Mouse (Mus musculus) forebrain, embryonic 10.5 days (tissue): ENCODE data around the gene Ppp1r9b. TPM values are rescaled to one million over a fixed set of nuclear protein-coding genes. Genes with fewer than 3 reads are reported as not detected.
A peak's percentile ranks its signal among the peaks of the same experiment; 100 is the strongest.
"Not testable (repeated sequence)": the region's sequence is repeated elsewhere in the genome, so short reads cannot be mapped to it uniquely, and the experiment has no call there.

Experiments
- DNase-seq: peaks from one replicate; pipeline ENCODE4 v3.0.0-alpha.2; 2017; ENCODE audit warnings: low spot score; ENCODE audit errors: extremely low spot score
- H3K27ac ChIP-seq: fragments of 300-500 bp; sonication (generic); 2 replicates; pipeline ENCODE4 v1.5.1; 2016; ENCODE audit warnings: mild to moderate bottlenecking
- H3K27me3 ChIP-seq: fragments of 300-500 bp; sonication (generic); 2 replicates; pipeline ENCODE4 v1.6.1; 2016; ENCODE audit warnings: mild to moderate bottlenecking; ENCODE audit not compliant: poor library complexity, severe bottlenecking
- H3K36me3 ChIP-seq: fragments of 300-500 bp; sonication (generic); replicated peaks from 2 replicates; pipeline ENCODE4 v1.6.1; 2016; ENCODE audit warnings: mild to moderate bottlenecking, moderate library complexity
- H3K4me1 ChIP-seq: fragments of 300-500 bp; sonication (generic); 2 replicates; pipeline ENCODE4 v1.6.1; 2016
- H3K4me3 ChIP-seq: fragments of 300-500 bp; sonication (generic); 2 replicates; pipeline ENCODE4 v1.5.1; 2016; ENCODE audit warnings: mild to moderate bottlenecking, moderate library complexity
- H3K9me3 ChIP-seq: fragments of 300-500 bp; sonication (generic); 2 replicates; pipeline ENCODE4 v1.6.1; 2016; ENCODE audit warnings: mild to moderate bottlenecking, moderate library complexity
- WGBS: fragments of 180-500 bp; shearing (Covaris S2); methylation state at CpG from one replicate; pipeline ENCODE4 v1.1.7; 2016; 5-methylcytosine and 5-hydroxymethylcytosine counted together
- polyA plus RNA-seq: library from polyadenylated mRNA; unstranded; fragments of >200 nt; fragmentation: Nextera tagmentation; extraction: Ambion mirVana; gene quantifications from 2 replicates; pipeline ENCODE4 v1.2.1, GENCODE M21; 2016

Gene Ppp1r9b
- polyA plus RNA-seq, 1 experiment from 2014 or later = 10.7 TPM

DNA sequence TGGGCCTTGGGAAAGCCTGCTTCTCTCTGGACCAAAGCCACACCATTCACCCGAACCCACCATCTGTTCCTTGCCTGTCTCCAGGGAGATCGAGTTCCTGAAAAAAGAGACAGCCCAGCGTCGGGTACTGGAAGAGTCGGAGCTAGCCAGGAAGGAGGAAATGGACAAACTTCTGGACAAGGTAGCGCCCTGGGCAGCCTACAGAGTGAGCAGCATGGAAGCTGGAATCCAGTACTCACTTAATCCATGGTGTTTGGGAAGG, 14.0 kb downstream of the Ppp1r9b start:
- peaks cover 60% of the 10 kb centered on the region for H3K36me3 ChIP-seq
- no peak overlapping the region for H3K4me3 ChIP-seq
- no peaks in the 10 kb centered on the region for H3K27me3 ChIP-seq
- peak overlapping the region; percentile 86; the same call in 1 of the 2 replicates for H3K27ac ChIP-seq
- peaks cover 74% of the 10 kb centered on the region for H3K4me1 ChIP-seq
- no peak for DNase-seq
- WGBS = 82% methylated on average over 6 of the region's 6 CpGs
- no peaks in the 10 kb centered on the region for H3K9me3 ChIP-seq

GRCm38 (mm10) chr11:95006038-95006437, 15.2 kb downstream of the Ppp1r9b start:
- H3K27me3 ChIP-seq = no peaks in the 10 kb centered on the region
- H3K4me3 ChIP-seq = peak overlapping the region; percentile 57
- H3K27ac ChIP-seq = peak overlapping the region; percentile 86
- DNase-seq = no peak
- H3K4me1 ChIP-seq = peaks cover 71% of the 10 kb centered on the region
- no peaks in the 10 kb centered on the region for H3K9me3 ChIP-seq
- WGBS = 35% methylated on average over 4 of the region's 4 CpGs
- H3K36me3 ChIP-seq = peaks cover 49% of the 10 kb centered on the region

- Histone ChIP-seq H3K9me3 (no peaks in the 10 kb centered on the region), H3K27me3 (no peaks in the 10 kb centered on the region), H3K27ac (peak overlapping the region; percentile 86), H3K4me1 (peaks cover 71% of the 10 kb centered on the region), H3K36me3 (peaks cover 43% of the 10 kb centered on the region), H3K4me3 (peak overlapping the region; percentile 57)
- DNase-seq = peak; percentile 83
- WGBS = 2% methylated on average over 27 of the region's 27 CpGs
These were observed 15.8 kb downstream of the Ppp1r9b start for GRCm38 (mm10) chr11:95006525-95007219.

DNA sequence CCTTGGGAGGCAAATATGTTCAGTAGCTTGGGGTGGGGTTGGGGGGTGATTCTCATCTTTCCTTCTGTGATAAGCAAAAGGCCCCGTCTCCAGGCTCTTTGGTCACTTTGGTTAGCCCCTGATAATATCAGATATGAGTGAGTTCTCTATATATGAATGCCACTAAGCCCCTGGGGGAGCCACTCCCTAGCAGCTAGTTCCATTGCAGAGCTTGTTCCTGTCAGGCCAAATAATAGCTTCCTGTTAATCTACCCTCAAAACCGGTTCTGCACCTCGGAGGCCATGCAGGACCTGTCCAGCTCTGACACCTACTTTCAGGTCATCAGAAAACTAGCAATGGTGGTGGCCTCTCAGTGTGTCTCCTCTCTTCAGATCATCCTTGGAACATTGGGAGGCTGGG, 16.6 kb downstream of the Ppp1r9b start:
- peaks cover 36% of the 10 kb centered on the region for H3K36me3 ChIP-seq

GRCm38 (mm10) chr11:95008661-95009628, 18.1 kb downstream of the Ppp1r9b start:
- peaks cover 86% of the 10 kb centered on the region for H3K4me1 ChIP-seq
- WGBS = 41% methylated on average over 15 of the region's 15 CpGs
- H3K36me3 ChIP-seq = peaks cover 34% of the 10 kb centered on the region

More for the DNA sequence above, 16.6 kb downstream of the Ppp1r9b start:
- H3K27me3 ChIP-seq = no peaks in the 10 kb centered on the region
- peaks cover 79% of the 10 kb centered on the region for H3K4me1 ChIP-seq
- no peak for DNase-seq
- H3K4me3 ChIP-seq = peak overlapping the region; percentile 57; the same call in 1 of the 2 replicates
- peak overlapping the region; percentile 86; the same call in 1 of the 2 replicates for H3K27ac ChIP-seq
- no peaks in the 10 kb centered on the region for H3K9me3 ChIP-seq
- WGBS = 78% methylated on average over 3 of the region's 3 CpGs

DNA sequence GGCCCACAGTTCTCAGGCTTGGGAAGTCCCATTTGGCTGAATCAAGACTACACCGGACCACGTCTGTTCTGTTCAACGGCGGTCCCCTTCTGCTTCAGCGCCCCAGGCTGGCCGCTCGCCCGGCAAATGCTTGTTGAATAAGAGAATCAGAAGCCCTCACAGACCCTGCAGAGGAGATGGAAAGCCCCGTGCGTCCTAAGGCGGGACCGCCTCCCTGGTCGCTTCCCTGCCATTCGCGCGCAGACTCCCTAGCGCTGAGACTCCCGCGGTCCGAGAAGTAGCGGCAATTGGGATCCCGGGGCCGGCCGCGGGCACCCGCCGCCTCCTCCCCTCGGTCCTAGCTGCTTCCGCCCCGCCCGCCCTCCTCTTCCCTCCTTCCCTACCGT, 18.8 kb downstream of the Ppp1r9b start, which contains the start of gene Samd14:
Samd14 (plus strand) TSS at position 251 of the 386 bp plus-strand sequence.
- WGBS = 0% methylated on average over 32 of the region's 32 CpGs
- Histone ChIP-seq H3K4me1 (peaks cover 80% of the 10 kb centered on the region), H3K27ac (peak within 1 kb of the TSS; percentile 96), H3K27me3 (no peaks in the 10 kb centered on the region), H3K9me3 (no peaks in the 10 kb centered on the region), H3K4me3 (peak within 1 kb of the TSS; percentile 91), H3K36me3 (peaks cover 34% of the 10 kb centered on the region)
- peak; percentile 80 for DNase-seq

More at GRCm38 (mm10) chr11:95008661-95009628, 18.1 kb downstream of the Ppp1r9b start:
- no peaks in the 10 kb centered on the region for H3K9me3 ChIP-seq
- peak overlapping the region; percentile 96 for H3K27ac ChIP-seq
- peak overlapping the region; percentile 91 for H3K4me3 ChIP-seq
- H3K27me3 ChIP-seq = no peaks in the 10 kb centered on the region
- DNase-seq = no peak

- Histone ChIP-seq H3K4me1 (peaks cover 76% of the 10 kb centered on the region), H3K4me3 (peak overlapping the region; percentile 91), H3K27ac (peak overlapping the region; percentile 96), H3K9me3 (no peaks in the 10 kb centered on the region), H3K36me3 (peaks cover 34% of the 10 kb centered on the region), H3K27me3 (no peaks in the 10 kb centered on the region)
- WGBS = 0% methylated on average over 36 of the region's 40 CpGs
- peak; percentile 62 for DNase-seq
These were observed 19.4 kb downstream of the Ppp1r9b start for GRCm38 (mm10) chr11:95010141-95010739.

DNA sequence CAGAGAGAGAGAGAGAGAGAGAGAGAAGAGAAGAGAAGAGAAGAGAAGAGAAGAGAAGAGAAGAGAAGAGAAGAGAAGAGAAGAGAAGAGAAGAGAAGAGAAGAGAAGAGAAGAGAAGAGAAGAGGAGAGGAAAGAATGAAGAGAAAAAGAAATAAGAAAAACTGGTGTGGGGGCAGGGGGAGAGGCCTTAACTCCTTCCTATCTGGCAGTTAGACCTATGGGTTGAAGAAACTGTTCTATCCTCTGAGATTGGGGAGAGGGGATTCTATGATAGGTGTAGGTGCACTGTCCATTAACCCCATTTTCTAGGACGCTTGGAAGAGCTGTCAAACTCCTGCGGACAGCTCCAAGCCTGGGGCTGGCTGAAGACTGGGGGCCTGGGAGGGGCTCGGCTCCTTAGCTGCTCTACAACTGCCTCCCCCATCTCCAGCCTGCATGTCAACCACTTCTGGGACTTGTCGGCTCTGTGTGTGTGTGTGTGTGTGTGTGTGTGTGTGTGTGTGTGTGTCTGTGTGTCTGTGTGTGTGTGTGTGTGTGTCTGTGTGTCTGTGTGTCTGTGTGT, 20.1 kb downstream of the Ppp1r9b start:
- peak overlapping the region; percentile 96 for H3K27ac ChIP-seq
- H3K4me3 ChIP-seq = peak overlapping the region; percentile 91
- H3K36me3 ChIP-seq = peaks cover 34% of the 10 kb centered on the region
- H3K9me3 ChIP-seq, DNase-seq, H3K27me3 ChIP-seq: not testable (repeated sequence)
- H3K4me1 ChIP-seq = peaks cover 73% of the 10 kb centered on the region
- 28% methylated on average over 4 of the region's 4 CpGs for WGBS

DNA sequence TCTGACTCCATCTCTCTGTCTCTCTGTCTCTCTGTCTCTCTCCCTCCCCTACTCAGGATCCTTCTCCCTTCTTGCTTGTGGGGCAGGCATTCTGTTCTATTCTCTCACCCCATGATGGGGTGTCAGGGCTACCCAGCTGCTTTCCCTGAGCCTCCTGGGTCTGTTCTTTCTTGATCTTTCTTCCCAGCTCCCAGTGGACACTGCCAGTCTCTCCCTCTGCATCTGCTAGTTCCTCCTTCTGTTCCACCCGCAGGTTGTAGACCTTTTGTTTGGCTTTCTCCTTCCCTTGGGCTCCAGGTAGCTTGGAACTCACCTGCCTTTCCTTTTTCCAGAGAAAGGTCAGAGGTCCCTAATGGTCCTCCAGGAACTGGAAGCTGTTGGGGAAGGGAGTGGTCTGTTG, 20.6 kb downstream of the Ppp1r9b start:
- no peak for DNase-seq
- H3K4me1 ChIP-seq = peaks cover 71% of the 10 kb centered on the region

GRCm38 (mm10) chr11:95012075-95012474, 21.2 kb downstream of the Ppp1r9b start:
- H3K4me1 ChIP-seq = peaks cover 65% of the 10 kb centered on the region
- no peaks in the 10 kb centered on the region for H3K27me3 ChIP-seq
- H3K27ac ChIP-seq = peak overlapping the region; percentile 96
- 65% methylated on average over 3 of the region's 3 CpGs for WGBS
- DNase-seq = no peak
- H3K36me3 ChIP-seq = peaks cover 45% of the 10 kb centered on the region
- no peaks in the 10 kb centered on the region for H3K9me3 ChIP-seq
- peak overlapping the region; percentile 91 for H3K4me3 ChIP-seq

More for the DNA sequence above, 20.6 kb downstream of the Ppp1r9b start:
- no peaks in the 10 kb centered on the region for H3K27me3 ChIP-seq
- H3K4me3 ChIP-seq = peak overlapping the region; percentile 91
- no peaks in the 10 kb centered on the region for H3K9me3 ChIP-seq
- peak overlapping the region; percentile 96 for H3K27ac ChIP-seq
- H3K36me3 ChIP-seq = peaks cover 38% of the 10 kb centered on the region
- WGBS = 46% methylated on average over 1 of the region's 1 CpGs

GRCm38 (mm10) chr11:95012487-95012886, 21.7 kb downstream of the Ppp1r9b start:
- H3K4me3 ChIP-seq = peak overlapping the region; percentile 91; the same call in 1 of the 2 replicates

GRCm38 (mm10) chr11:95015484-95015883, 24.6 kb downstream of the Ppp1r9b start:
- peaks cover 38% of the 10 kb centered on the region for H3K4me1 ChIP-seq
- H3K36me3 ChIP-seq = peaks cover 79% of the 10 kb centered on the region
- H3K4me3 ChIP-seq = no peak overlapping the region
- H3K27me3 ChIP-seq = peaks cover 21% of the 10 kb centered on the region
- H3K27ac ChIP-seq = no peak overlapping the region
- WGBS = 79% methylated on average over 3 of the region's 3 CpGs
- no peaks in the 10 kb centered on the region for H3K9me3 ChIP-seq
- no peak for DNase-seq

More at GRCm38 (mm10) chr11:95012487-95012886, 21.7 kb downstream of the Ppp1r9b start:
- H3K4me1 ChIP-seq = peaks cover 60% of the 10 kb centered on the region
- H3K27ac ChIP-seq = peak overlapping the region; percentile 96
- no peaks in the 10 kb centered on the region for H3K27me3 ChIP-seq
- H3K36me3 ChIP-seq = peaks cover 49% of the 10 kb centered on the region
- no peaks in the 10 kb centered on the region for H3K9me3 ChIP-seq
- DNase-seq = no peak
- 37% methylated on average over 3 of the region's 3 CpGs for WGBS
